Mouse (Mus musculus): ENCODE results near the gene Echdc3.

- TF ChIP-seq POLR2A (IDR thresholded peaks at IDR 0.05; ENCODE audit: low read depth, low read length), result no peak
- no peak for TF ChIP-seq CTCF (IDR thresholded peaks at IDR 0.05; ENCODE audit: extremely low read depth, insufficient read depth, insufficient read length, insufficient replicate concordance)
Measured at GRCm38 (mm10) chr2:6187418-6187817, 25.4 kb downstream of the Echdc3 start.

All from spleen, adult 2 months (tissue).